Mouse (Mus musculus): ENCODE measurements around the gene Rsu1. TPM values are rescaled to one million over a fixed set of nuclear protein-coding genes. Genes with fewer than 3 reads are reported as not detected.

The Rsu1 gene
- polyA plus RNA-seq, 1 experiment = 0.65 TPM

- Histone ChIP-seq H3K4me3 (replicated peaks) (no peak overlapping the region), H3K36me3 (ENCODE audit: control insufficient read depth) (no peaks in the 10 kb centered on the region)
- TF ChIP-seq TAL1 (IDR thresholded peaks at IDR 0.05; ENCODE audit: low read length) (no peak), GATA1 (IDR thresholded peaks at IDR 0.05; ENCODE audit: low read length) (no peak)
Measured at GRCm38 (mm10) chr2:13233254-13233835, 37.9 kb downstream of the Rsu1 start.

GRCm38 (mm10) chr2:13232305-13232704 lies 38.9 kb downstream of the Rsu1 start:
- H3K27me3 ChIP-seq (ENCODE audit: control insufficient read depth) = no peaks in the 10 kb centered on the region
- no peaks in the 10 kb centered on the region for H3K4me1 ChIP-seq (ENCODE audit: control insufficient read depth)
- no peaks in the 10 kb centered on the region for H3K36me3 ChIP-seq (ENCODE audit: control insufficient read depth)
- no peak for TF ChIP-seq GATA1 (IDR thresholded peaks at IDR 0.05; ENCODE audit: low read length)
- no peak overlapping the region for H3K4me3 ChIP-seq (replicated peaks)
- H3K9me3 ChIP-seq (ENCODE audit: control insufficient read depth, low read length) = no peaks in the 10 kb centered on the region

More at GRCm38 (mm10) chr2:13233254-13233835, 37.9 kb downstream of the Rsu1 start:
- H3K9me3 ChIP-seq (ENCODE audit: control insufficient read depth, low read length) = no peaks in the 10 kb centered on the region
- no peaks in the 10 kb centered on the region for H3K4me1 ChIP-seq (ENCODE audit: control insufficient read depth)
- H3K27me3 ChIP-seq (ENCODE audit: control insufficient read depth) = no peaks in the 10 kb centered on the region

DNA sequence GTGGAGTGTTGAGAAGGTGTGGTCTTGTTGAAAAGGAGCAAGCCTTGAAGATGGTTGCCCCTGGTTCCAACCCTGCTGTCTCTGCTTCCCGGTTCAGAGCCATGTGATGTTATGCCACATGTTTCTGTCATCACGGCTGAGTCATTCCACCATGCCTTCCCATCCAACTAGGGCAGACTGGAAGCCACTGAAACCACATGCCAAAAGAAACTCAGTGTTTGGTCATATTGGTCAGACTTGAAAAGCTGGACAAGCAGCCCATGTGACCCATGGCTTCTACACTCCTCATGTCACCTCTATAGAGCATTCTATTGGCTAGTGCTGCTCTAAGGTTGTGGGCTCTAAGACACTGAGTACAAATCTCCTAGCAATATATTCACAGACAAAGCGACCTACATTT lies 41.5 kb downstream of the Rsu1 start:
- Histone ChIP-seq H3K4me3 (replicated peaks) (no peak overlapping the region), H3K36me3 (ENCODE audit: control insufficient read depth) (no peaks in the 10 kb centered on the region), H3K27me3 (ENCODE audit: control insufficient read depth) (no peaks in the 10 kb centered on the region), H3K9me3 (ENCODE audit: control insufficient read depth, low read length) (no peaks in the 10 kb centered on the region), H3K4me1 (ENCODE audit: control insufficient read depth) (no peaks in the 10 kb centered on the region)
- TF ChIP-seq TAL1 (IDR thresholded peaks at IDR 0.05; ENCODE audit: low read length) (no peak), GATA1 (IDR thresholded peaks at IDR 0.05; ENCODE audit: low read length) (no peak)

DNA sequence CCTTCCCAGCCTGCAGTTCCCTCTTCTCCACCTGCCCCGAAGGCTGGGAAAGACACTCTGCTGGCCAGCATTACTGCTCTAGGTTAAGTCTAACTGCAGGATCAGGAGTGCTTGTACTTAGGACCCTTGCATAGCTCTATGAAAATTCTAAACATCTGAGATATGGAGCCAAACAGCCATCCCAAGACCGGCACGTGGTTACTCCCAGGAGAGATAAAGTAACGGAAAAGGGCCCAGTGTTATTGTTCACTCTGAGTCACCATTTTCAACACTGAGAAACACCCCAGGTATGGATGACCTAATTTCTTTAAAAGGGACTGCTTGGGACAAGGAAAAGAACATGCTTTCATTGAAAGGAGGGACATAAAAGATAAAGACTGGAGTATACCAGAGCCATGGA lies 45.2 kb downstream of the Rsu1 start:
- TF ChIP-seq GATA1 (IDR thresholded peaks at IDR 0.05; ENCODE audit: low read length) = no peak
- H3K4me3 ChIP-seq (replicated peaks) = no peak overlapping the region
- no peaks in the 10 kb centered on the region for H3K36me3 ChIP-seq (ENCODE audit: control insufficient read depth)
- no peaks in the 10 kb centered on the region for H3K9me3 ChIP-seq (ENCODE audit: control insufficient read depth, low read length)
- H3K4me1 ChIP-seq (ENCODE audit: control insufficient read depth) = no peaks in the 10 kb centered on the region
- no peaks in the 10 kb centered on the region for H3K27me3 ChIP-seq (ENCODE audit: control insufficient read depth)

- Histone ChIP-seq H3K36me3 (ENCODE audit: control insufficient read depth) (no peaks in the 10 kb centered on the region), H3K27me3 (ENCODE audit: control insufficient read depth) (no peaks in the 10 kb centered on the region), H3K4me3 (replicated peaks) (no peak overlapping the region), H3K9me3 (ENCODE audit: control insufficient read depth, low read length) (no peaks in the 10 kb centered on the region), H3K4me1 (ENCODE audit: control insufficient read depth) (no peaks in the 10 kb centered on the region)
- TF ChIP-seq TAL1 (IDR thresholded peaks at IDR 0.05; ENCODE audit: low read length) = no peak
Measured at GRCm38 (mm10) chr2:13224546-13224945, 46.7 kb downstream of the Rsu1 start.

GRCm38 (mm10) chr2:13223451-13223850 lies 47.8 kb downstream of the Rsu1 start:
- Histone ChIP-seq H3K36me3 (ENCODE audit: control insufficient read depth) (no peaks in the 10 kb centered on the region), H3K9me3 (ENCODE audit: control insufficient read depth, low read length) (no peaks in the 10 kb centered on the region), H3K4me3 (replicated peaks) (no peak overlapping the region), H3K27me3 (ENCODE audit: control insufficient read depth) (no peaks in the 10 kb centered on the region), H3K4me1 (ENCODE audit: control insufficient read depth) (no peaks in the 10 kb centered on the region)
- TF ChIP-seq TAL1 (IDR thresholded peaks at IDR 0.05; ENCODE audit: low read length) (no peak), GATA1 (IDR thresholded peaks at IDR 0.05; ENCODE audit: low read length) (no peak)

DNA sequence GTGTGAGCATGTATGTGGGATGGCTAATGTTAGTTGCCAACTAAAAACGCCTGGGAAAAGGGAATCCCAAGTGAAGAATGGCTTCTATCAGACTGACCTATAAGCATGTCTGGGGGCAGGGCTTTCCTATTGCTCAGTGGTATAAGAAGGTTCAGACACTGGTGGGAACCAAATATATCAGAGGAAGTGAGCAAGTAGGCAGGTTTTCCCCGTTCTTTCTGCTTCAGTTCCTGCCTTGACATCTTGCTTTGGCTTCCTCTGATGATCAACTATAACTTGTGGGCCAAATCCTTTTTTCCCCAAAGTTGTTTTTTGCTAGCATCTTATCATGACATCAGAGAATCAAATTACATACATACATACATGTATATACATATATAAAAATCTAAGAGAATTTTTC lies 51.1 kb downstream of the Rsu1 start:
- Histone ChIP-seq H3K4me1 (ENCODE audit: control insufficient read depth) (no peaks in the 10 kb centered on the region), H3K4me3 (replicated peaks) (no peak overlapping the region), H3K36me3 (ENCODE audit: control insufficient read depth) (peaks cover 6% of the 10 kb centered on the region), H3K27me3 (ENCODE audit: control insufficient read depth) (no peaks in the 10 kb centered on the region), H3K9me3 (ENCODE audit: control insufficient read depth, low read length) (no peaks in the 10 kb centered on the region)
- TF ChIP-seq GATA1 (IDR thresholded peaks at IDR 0.05; ENCODE audit: low read length) (no peak), TAL1 (IDR thresholded peaks at IDR 0.05; ENCODE audit: low read length) (no peak)

DNA sequence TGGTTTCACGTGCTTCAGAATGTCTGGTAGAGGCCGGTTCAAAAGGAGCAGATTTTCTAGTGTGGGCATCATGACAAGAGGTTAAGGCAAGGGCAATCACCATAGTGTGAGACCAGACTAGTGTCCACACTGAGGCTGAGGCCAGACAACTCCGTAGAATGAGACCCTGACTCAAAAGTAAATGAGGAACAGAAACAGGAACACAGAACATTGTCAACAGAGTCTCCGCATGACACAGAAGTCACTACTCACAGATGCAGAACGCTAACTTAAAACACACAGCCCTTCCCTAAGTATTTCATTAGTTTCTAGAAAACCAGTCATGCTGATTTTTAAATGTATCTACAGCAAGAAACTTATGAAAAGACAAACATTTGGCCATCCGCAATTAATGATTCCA lies 53.1 kb downstream of the Rsu1 start:
- Histone ChIP-seq H3K27me3 (ENCODE audit: control insufficient read depth) (no peaks in the 10 kb centered on the region), H3K36me3 (ENCODE audit: control insufficient read depth) (peaks cover 6% of the 10 kb centered on the region), H3K4me3 (replicated peaks) (no peak overlapping the region), H3K4me1 (ENCODE audit: control insufficient read depth) (no peaks in the 10 kb centered on the region), H3K9me3 (ENCODE audit: control insufficient read depth, low read length) (no peaks in the 10 kb centered on the region)
- TF ChIP-seq TAL1 (IDR thresholded peaks at IDR 0.05; ENCODE audit: low read length) = no peak
- TF ChIP-seq GATA1 (IDR thresholded peaks at IDR 0.05; ENCODE audit: low read length) = no peak

GRCm38 (mm10) chr2:13206825-13207224 lies 64.4 kb downstream of the Rsu1 start:
- Histone ChIP-seq H3K4me1 (ENCODE audit: control insufficient read depth) (no peaks in the 10 kb centered on the region), H3K9me3 (ENCODE audit: control insufficient read depth, low read length) (no peaks in the 10 kb centered on the region), H3K27me3 (ENCODE audit: control insufficient read depth) (no peaks in the 10 kb centered on the region), H3K4me3 (replicated peaks) (no peak overlapping the region), H3K36me3 (ENCODE audit: control insufficient read depth) (no peaks in the 10 kb centered on the region)
- TF ChIP-seq TAL1 (IDR thresholded peaks at IDR 0.05; ENCODE audit: low read length) = no peak
- TF ChIP-seq GATA1 (IDR thresholded peaks at IDR 0.05; ENCODE audit: low read length) = no peak

- H3K4me1 ChIP-seq (ENCODE audit: control insufficient read depth) = no peaks in the 10 kb centered on the region
- H3K27me3 ChIP-seq (ENCODE audit: control insufficient read depth) = no peaks in the 10 kb centered on the region
- TF ChIP-seq TAL1 (IDR thresholded peaks at IDR 0.05; ENCODE audit: low read length) = no peak
- TF ChIP-seq GATA1 (IDR thresholded peaks at IDR 0.05; ENCODE audit: low read length) = no peak
- H3K36me3 ChIP-seq (ENCODE audit: control insufficient read depth) = no peaks in the 10 kb centered on the region
- H3K4me3 ChIP-seq (replicated peaks) = no peak overlapping the region
- no peaks in the 10 kb centered on the region for H3K9me3 ChIP-seq (ENCODE audit: control insufficient read depth, low read length)
Measured at GRCm38 (mm10) chr2:13206367-13206766, 64.8 kb downstream of the Rsu1 start.
